Mouse (Mus musculus) ovary, postnatal 36 days (tissue): ENCODE measurements around the gene Nfkbiz.

Source experiments
- DNase-seq: peaks from one replicate; pipeline ENCODE4 v3.0.0; 2022; ENCODE audit warnings: low spot score, mixed read lengths

The Nfkbiz gene

DNA sequence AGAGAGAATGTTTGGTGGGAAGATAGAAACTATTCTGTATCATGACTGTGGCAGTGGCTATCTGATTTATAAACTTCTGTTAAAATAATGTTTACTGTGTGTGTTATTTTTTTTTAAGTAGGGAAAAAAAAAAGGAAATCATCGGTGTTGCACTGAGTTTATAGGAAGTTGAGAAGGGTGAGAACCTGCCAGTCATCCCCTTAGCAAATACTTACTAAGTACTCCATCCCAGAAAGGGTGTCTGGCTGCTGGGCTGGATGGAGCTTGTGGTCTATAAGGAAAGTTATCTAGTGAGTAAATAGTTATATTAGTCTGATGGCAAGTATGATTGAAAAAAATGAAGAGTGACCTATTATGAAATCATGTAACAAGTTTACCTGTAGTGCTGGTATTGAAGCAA is 37.1 kb downstream of the Nfkbiz start:
- no peak for DNase-seq

DNA sequence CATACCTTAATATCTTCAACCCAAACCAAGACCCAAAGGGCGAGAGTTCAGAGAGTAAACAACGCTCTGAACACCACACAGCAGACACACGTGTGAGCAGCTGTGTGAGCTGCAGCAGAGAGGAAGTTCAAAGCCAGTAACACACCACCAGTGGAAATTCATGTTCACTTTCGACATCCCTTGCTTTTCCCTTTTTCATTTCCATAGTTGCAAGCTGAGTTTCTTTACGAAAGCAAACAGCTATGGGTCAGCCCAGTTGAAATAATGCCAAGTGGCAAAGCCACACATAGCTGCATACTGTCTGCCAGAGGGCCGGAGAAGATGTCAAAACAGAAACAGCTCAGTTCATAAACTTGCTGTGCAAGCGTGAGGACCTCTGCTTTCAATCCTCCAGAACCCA is 39.9 kb downstream of the Nfkbiz start:
- no peak for DNase-seq

DNA sequence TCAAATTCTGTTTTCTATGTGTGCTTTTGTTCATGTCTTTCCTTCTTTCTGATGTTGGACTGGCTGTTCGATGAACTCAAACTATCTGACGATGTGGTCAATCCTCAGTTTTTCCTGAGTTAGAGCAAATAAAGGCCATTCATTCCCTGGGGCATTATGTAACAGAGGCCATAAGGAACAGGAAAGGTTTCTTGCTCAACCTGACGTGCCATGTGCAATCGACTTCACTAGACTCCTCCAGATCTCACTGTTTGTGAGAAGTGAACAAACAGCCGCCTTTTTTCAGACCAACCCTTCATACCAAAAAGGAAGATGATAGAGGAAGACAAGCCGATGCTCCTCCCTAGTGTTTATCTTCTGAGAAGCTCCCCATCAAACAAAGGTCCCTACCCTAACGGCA is 48.4 kb downstream of the Nfkbiz start:
- no peak for DNase-seq

GRCm38 (mm10) chr16:55789291-55789690 is 49.4 kb downstream of the Nfkbiz start:
- DNase-seq: no peak

DNA sequence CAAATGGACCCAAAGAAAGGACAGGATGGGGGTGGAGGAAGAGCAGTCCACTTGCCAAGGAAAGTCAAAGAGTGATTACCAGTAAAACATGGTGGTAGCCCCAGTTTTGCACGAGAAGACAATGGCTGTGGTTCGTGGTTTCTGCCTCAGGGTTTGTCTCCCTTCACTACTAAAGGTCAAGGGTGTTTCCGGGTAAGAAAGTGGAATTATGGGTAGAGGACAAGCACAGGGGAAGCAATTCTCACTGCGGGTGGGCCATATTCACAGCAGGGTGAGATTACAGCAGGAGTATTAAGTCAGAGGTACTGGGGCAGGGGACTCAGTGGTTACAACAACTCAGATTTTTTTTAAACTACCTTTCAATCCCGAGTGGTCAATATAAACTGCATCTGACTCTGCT is 50.0 kb downstream of the Nfkbiz start:
- no peak for DNase-seq

DNA sequence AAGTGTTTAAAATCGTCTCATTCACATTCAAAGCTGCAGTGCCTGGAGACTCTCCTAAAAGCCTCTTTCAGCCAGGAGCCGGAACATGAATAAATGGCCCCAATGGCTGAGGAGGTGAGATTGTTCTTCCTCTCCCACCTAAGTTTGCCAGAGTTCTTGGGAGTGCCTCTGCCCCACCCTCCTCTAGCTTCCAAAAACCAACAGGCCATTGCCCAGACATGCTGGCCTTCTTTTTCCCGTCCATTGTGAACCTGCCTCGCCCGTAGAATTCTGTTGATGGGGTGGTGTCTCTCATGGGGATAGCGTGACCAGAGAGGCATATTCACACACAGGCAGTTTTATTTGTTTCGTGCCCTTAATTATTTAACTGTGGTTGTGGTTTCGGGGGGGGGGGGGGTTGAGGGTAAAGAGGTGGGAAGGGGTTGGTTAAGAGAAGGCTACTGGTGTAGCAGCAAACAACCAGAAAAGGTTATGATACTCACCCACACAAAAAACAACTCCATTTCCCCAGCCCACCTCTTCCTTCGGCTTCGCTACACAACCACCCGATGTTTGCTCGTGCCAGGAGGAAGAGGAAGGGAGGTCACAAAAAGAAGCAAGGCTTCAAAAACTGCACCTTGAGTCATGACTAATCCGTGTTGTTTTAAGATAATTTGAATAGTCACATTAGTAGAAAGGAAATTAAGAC is 51.2 kb downstream of the Nfkbiz start:
- DNase-seq: no peak

- DNase-seq: no peak
Observed at GRCm38 (mm10) chr16:55784379-55784778, 54.3 kb downstream of the Nfkbiz start.

GRCm38 (mm10) chr16:55783923-55784322 is 54.8 kb downstream of the Nfkbiz start:
- DNase-seq: no peak

DNA sequence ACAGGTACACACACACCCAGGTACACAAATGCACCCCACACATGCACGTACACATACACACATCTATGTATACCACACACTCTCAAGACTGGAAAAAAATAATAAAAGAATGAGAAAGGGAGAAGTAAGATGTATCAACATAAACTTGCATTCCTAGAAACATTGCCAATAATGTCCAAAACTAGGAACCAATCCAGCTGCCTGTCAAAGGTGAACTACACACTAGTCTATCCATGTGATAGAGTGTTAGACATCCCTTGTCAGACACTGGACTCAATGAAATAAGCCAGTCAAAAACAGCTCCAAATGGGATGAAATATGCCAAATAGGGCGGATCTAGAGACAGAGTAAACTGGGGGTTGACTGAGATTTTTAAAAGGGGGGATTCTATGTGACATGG is 55.8 kb downstream of the Nfkbiz start:
- DNase-seq: no peak

DNA sequence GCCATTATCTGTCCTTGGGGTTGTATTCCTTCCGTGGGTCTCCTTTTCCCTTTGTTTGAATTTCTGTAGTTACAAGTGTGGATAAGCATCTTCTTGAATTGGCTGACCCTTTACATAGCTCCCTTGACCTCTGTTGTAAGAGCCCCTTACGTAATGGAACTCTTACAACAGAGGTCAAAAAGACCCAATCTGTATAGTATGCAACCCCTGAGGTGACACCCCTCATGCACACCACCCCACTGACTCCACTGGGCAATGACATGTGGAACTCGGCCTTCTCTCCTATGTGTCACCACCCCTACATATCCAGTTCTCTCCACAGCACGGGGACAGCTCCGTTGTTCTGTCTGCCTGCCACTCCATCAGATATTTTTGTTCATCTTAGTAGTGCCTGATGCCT is 56.9 kb downstream of the Nfkbiz start:
- no peak for DNase-seq

GRCm38 (mm10) chr16:55780958-55781558 is 57.6 kb downstream of the Nfkbiz start:
- no peak for DNase-seq

GRCm38 (mm10) chr16:55776329-55776728 is 62.4 kb downstream of the Nfkbiz start:
- DNase-seq: no peak

DNA sequence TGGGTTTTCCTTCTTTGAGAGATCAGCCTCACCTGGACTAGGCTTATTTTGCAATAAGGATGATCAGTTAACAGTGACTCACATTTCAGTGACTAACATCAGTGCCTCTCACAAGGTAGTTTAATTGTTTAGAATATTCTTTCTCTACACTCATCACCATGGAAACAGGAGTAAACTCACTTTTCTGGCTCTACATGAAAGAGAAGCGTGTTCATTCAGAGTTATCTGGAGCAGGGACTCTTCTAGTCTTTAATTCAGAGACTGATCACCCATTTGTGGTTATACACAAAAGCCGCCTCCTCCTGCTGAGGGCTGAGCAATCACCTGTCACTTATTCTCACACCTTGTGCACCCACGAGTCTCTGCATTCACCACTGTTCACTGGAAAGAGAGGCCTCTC is 68.5 kb downstream of the Nfkbiz start:
- no peak for DNase-seq
